Mouse (Mus musculus) adrenal gland (tissue): Measurements from ENCODE around the gene Ptrh1.

Experiments
- intact Hi-C: fragments of 180-260 bp; cut with DNase I; formaldehyde crosslinking; loops from one replicate; pipeline ENCODE4 v1.15.1; 2025
- long read RNA-seq, 2 experiments: library from polyadenylated mRNA; unstranded; transcript quantifications; one replicate each; pipeline ENCODE4 v2.0.0; 2020; ENCODE audit warnings: borderline replicate concordance in 1 of 2; ENCODE audit not compliant: insufficient replicate concordance in 1 of 2

Ptrh1 gene
- long read RNA-seq, experiment 1, transcript Ptrh1-201 (5 exons, 952 nt): major isoform, 5 of 7 reads
- long read RNA-seq, experiment 1, partial matches to known transcripts: 0 of 7 reads
- long read RNA-seq, experiment 1, other reads (novel, unspliced or antisense): 2 of 7 reads
- long read RNA-seq, experiment 2, transcript Ptrh1-201 (5 exons, 952 nt): major isoform, 7 of 11 reads
- long read RNA-seq, experiment 2, partial matches to known transcripts: 0 of 11 reads
- long read RNA-seq, experiment 2, other reads (novel, unspliced or antisense): 3 of 11 reads

GRCm38 (mm10) chr2:32775359-32776074 is at the start of gene Ptrh1, which contains the start of gene Ttc16:
TSS of gene Ptrh1 (plus strand) at chr2:32775786.
TSS of gene Ttc16 (minus strand) at chr2:32775633.
- intact Hi-C loops: no loop called here

- intact Hi-C loops: no loop called here
Measured at GRCm38 (mm10) chr2:32727435-32727834, 48.2 kb upstream of the Ptrh1 start.

- intact Hi-C loops: no loop called here
Measured at GRCm38 (mm10) chr2:32728463-32728862, 47.1 kb upstream of the Ptrh1 start.

GRCm38 (mm10) chr2:32729547-32729946 is 46.0 kb upstream of the Ptrh1 start:
- intact Hi-C loops: no loop called here

DNA sequence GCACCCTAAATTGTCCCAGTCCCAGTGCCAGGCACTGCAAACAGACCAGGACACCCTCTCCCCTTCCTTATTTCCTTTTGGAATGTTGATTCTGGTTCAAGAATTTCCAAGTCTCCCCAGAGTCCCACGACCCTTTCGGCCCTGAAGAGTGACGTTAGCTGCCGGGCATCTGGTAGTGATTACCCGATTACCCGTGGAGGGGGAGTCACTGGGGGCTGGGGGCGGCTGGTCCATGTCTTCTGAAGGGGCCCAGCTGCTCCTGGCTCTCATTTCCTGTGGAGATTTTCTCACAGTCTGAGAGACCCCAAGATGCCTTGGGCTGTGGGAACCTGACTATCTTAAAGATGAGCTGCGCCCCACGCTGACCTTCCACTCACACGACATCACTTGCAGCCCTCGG is 44.7 kb upstream of the Ptrh1 start:
- intact Hi-C loops: no loop called here

GRCm38 (mm10) chr2:32731911-32732310 is 43.7 kb upstream of the Ptrh1 start:
- intact Hi-C loops: no loop called here

GRCm38 (mm10) chr2:32732695-32733094 is 42.9 kb upstream of the Ptrh1 start:
- intact Hi-C loops: no loop called here

DNA sequence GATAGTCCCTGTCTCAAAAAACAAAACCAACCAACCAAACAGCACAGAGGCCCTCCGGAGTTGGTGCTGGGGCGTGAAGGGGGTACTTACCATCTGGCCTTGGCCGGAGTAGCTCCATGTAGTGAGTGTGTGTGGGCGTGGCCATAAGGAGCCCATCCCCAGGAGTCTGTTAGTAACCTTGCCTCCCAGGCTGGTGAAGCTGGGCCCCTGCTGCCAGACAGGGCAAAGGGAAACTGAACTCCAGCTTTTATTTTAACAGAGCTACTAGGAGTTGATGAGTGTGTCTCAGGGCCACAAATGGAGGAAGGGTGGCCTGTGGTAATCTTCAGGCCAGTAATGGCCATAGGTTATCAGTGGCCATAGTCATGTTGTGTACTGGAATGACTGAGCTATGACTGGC is 41.1 kb upstream of the Ptrh1 start:
- intact Hi-C loops: no loop called here

DNA sequence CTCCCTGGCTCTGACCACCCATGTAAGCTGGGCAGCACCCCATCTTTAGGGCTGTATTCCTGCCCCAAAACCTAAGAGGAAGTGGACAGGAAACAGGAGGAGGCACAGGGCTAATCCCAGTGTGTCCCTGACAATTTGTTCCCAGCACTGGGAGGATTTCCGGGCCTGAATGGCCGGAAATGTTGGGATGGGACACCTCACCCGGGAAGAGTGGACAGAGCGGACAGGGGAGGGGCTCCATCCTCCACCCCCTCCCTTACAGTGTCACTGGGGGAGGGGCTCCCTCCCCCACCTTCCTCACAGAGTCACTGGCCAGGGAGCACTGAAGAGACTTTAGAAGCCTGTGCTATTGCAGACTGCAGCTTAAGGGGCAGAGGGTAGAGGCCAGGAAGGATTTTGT is 40.7 kb upstream of the Ptrh1 start:
- intact Hi-C loops: no loop called here

DNA sequence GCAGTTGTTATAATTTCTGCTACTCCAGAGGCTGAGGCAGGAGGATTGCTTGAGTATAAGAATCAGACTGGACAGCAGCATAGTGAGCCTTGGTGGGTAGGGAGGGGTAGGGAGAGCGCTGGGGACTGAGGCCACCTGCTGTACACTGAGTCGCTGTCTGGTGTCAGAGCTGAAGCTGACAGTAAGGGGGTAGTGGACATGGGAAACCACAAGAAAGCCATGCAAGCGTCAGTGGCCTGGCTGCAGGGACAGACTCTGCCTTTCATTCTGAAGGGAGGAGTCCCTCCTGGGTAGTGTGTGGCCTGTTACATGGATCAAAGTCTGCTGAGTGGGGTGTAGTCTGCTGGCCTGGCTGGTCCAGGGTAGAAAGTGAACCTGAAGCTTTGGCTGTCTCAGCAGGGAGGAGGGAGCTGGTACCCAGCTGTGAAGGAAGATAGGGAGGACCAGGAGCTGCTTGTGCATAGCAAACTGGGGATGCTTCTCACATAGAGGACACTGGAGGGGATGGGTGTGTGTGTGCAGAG is 39.2 kb upstream of the Ptrh1 start:
- intact Hi-C loops: no loop called here

DNA sequence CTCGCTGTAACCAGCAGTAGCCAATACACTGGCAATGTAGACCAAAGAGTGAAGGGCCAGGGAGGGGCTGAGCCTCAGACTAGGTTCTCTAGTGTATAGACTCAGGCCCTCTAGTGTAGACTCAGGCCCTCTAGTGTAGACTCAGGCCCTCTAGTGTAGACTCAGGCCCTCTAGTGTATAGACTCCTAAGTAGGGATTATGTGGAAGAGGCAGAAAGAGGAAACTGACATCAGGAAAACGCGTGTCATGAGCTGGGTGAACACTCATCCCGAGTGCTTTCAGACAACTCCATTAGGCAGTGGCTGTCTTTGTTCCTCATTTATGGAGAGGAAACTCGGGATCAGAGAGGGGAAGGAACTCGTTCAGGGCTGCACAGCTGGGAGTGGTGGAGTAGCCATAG is 38.6 kb upstream of the Ptrh1 start:
- intact Hi-C loops: no loop called here

- intact Hi-C loops: loop anchor here (2.0 kb wide), 1 partner anchor 49 kb away; no protein-coding TSS in a partner anchor
Measured at GRCm38 (mm10) chr2:32739311-32739710, 36.3 kb upstream of the Ptrh1 start.

- intact Hi-C loops: no loop called here
Measured at GRCm38 (mm10) chr2:32740916-32741272, 34.7 kb upstream of the Ptrh1 start, which contains the start of gene 6330409D20Rik. TSS of gene 6330409D20Rik (minus strand) at chr2:32741016.

DNA sequence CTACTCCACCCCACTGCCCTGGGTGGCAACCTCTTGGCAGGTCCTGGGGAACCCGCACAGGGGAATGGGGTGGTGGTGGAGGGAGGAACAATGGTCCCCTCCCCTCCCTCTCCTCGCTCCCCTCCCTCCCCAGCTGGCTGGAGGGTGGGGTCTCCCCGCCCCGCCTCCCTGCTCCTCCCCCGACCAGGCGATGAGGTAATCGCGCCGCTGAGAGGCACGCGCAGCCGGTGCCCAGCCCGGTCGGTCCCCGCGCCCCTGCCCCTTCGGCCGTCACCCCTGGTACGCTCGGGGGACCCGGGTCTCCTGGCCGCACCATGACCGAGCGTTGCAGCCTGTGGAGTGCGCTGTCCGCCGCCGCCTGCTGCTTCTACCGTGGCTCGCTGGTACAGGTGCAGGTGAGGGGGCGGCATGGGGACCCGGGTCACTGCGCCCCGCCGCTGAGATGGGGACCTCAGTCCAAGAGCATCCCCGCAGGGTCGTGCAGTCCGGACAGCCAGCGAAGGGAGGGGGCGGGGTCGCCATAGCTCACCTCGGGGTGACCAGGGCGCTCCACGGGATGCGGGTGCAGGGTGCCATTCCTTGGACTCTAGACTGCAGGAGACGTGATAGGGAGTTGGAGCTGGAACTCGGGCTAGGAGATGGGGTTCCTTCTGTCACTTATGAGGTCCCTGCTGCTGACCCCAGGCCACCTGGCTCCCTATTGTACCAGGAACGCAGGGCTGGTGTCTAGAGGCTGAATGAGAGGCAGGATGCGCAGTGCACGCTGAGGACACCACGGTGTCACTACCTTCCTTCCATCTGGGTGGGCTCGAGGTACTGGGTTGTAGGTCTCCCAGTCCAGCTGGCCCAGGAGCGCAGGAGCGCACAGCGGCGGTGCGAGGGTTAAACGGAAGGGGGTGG is 34.1 kb upstream of the Ptrh1 start:
- intact Hi-C loops: no loop called here

DNA sequence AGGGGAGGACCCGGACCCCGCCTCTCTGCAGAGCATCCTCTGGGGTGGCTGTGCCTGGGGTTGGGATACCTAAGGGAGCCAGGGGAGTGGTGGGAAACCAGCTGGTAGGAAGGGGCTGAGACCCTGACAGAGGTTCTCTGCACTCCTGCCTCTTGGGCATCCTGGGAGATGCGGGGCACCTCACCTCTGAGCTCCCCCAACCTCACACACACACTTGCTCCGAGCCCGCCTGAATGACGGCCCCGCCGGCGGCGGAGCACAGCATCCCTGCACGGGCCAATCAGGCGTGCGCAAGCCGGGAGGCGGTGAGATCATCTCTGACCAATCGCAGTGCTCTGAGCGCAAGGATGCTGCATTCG is 33.4 kb upstream of the Ptrh1 start:
- intact Hi-C loops: no loop called here

GRCm38 (mm10) chr2:32744272-32744982 is 31.2 kb upstream of the Ptrh1 start:
- intact Hi-C loops: no loop called here

GRCm38 (mm10) chr2:32749082-32749481 is 26.5 kb upstream of the Ptrh1 start:
- intact Hi-C loops: no loop called here

- intact Hi-C loops: loop anchor here (10.0 kb wide), 1 partner anchor 115 kb away; no protein-coding TSS in a partner anchor
Measured at GRCm38 (mm10) chr2:32750199-32750598, 25.4 kb upstream of the Ptrh1 start.

GRCm38 (mm10) chr2:32750887-32751664 is 24.5 kb upstream of the Ptrh1 start:
- intact Hi-C loops: loop anchor here (10.0 kb wide), 1 partner anchor 116 kb away; no protein-coding TSS in a partner anchor

GRCm38 (mm10) chr2:32751665-32752033 is 23.9 kb upstream of the Ptrh1 start:
- intact Hi-C loops: loop anchor here (10.0 kb wide), 1 partner anchor 117 kb away; no protein-coding TSS in a partner anchor
